Mouse (Mus musculus): Measurements from ENCODE around the gene Ndufs7.

Ndufs7 gene

DNA sequence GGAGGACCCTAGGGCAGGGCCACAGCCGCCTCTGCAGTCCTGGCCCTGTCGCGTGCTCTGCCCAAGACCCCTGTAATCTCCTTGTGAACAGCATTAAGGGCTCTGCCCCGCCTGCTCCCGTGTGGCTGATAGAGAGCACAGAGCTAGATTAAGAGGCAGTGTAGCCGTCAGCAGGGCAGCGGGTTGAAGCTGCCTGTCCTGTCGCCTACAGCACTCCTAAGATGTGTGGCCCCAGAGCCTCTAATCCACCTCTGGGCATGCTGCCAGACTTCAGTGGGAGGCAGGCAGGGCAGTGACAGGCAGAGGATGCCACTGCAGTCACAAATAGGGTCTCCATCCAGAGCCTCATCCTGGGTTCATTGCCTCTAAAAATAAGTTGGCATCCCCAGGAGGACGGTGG, 6.8 kb upstream of the Ndufs7 start:
- in situ Hi-C loops (cut with MboI, MseI) = no loop called here

DNA sequence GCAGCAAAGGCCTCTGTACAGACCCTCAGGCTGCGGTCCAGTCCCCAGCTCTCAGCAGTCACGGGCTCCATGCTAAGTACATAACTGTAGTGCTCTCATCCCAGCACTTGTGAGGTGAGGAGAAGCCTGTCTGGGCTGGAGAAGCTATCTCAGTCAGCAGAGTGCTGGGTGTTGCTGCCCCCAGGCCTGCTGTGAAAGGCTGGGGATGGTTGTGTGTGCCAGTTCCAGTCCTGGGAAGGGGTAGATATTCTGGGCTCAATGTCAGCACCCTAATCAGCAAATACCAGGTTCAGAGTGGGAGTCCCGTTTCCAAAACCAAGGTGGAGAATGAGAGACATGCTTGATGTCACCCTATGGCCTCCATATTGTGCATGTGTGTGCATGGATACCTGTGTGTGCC, 6.3 kb upstream of the Ndufs7 start:
- in situ Hi-C loops (cut with MboI, MseI) = no loop called here

DNA sequence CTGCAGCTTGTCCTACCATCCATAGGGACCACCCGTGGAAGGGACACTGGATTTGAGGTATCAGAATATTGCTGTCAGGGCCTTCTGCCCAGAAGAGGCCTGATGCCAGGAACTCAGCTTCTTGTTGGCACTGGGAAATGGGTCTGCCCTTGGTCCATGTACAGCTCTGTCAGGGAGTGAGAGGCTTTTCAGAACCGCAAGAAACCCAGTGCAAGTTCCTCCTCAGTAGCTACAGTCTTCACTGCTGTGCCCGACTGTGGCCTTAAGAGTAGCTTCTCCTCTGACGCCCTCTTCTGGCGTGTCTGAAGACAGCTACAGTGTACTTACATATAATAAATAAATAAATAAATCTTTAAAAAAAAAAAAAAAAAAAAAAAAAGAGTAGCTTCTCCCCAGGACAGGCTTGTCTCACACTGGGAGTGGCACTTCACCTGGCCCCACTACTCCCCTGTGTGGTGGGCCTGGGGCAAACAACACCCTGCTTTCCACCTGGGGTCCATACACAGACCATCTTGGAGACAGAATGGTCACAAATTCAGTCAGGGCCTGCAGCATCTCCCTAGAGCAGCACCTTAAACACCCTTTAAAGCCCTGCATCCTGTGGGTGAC, 4.0 kb upstream of the Ndufs7 start:
- in situ Hi-C loops (cut with MboI, MseI) = loop anchor here (5.0 kb wide), 1 partner anchor 68 kb away; the partner anchor contains the start of gene Efna2 (in 2 of the 2)

DNA sequence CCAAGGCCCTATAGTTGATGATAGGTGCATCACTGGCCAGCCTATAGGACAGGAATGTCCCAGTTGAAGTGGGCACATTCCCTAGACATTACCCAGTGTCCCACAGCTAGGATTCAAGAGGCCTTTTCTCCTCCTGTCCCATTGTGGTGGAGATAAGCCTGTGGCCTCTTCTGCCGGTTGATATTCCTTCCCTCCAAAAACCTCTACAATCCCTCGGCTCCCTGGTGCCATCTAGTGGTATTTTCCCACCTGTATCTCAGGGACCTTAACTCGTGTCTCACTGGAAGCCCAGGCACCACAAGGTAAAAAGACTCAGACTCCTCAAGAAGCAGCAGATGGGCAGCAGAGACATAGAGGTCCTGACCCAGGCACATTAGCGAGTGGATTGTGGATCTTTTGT, 3.3 kb upstream of the Ndufs7 start:
- in situ Hi-C loops (cut with MboI, MseI) = loop anchor here (5.0 kb wide), 1 partner anchor 68 kb away; the partner anchor contains the start of gene Efna2 (in 2 of the 2)

DNA sequence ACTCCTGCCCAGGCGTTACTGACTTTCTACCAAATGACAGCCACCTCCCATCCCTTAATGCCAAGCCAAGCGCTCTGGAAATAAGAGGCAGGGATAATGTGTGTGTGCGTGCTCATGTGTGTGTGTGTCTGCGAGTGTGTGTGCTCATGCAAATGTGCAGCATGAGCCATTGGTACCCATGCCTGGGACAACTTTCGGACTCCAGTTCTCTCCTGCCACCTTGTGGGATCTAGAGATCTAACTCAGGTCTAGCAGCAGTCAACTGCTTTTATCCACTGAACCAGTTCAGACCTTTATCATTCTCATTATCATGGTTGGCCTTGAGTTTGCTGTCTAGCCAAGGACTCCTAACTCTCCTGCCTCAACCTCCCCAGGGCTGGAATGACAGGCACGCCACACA, 1.1 kb upstream of the Ndufs7 start:
- in situ Hi-C loops (cut with MboI, MseI) = loop anchor here (5.0 kb wide), 1 partner anchor 71 kb away; the partner anchor contains the start of gene Efna2 (in 2 of the 2)

DNA sequence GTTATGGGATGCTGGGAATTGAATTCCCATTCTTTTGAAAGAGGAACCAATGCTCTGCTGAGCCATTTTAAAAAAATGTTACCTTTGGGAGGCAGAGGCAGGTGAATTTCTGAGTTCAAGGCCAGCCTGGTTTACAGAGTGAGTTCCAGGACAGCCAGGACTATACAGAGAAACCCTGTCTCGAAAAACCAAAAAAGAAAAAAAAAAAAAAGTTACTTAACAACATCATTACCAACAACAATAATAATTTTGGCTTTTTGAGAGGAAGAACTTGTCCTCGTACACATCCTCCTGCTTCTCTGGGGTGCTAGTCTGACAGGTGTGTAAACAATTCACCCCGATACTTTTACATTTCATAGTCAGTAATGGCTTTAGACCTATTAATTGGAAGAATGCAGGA, 484 bp upstream of the Ndufs7 start:
- in situ Hi-C loops (cut with MboI, MseI) = loop anchor here (5.0 kb wide), 1 partner anchor 71 kb away; the partner anchor contains the start of gene Efna2 (in 2 of the 2)

DNA sequence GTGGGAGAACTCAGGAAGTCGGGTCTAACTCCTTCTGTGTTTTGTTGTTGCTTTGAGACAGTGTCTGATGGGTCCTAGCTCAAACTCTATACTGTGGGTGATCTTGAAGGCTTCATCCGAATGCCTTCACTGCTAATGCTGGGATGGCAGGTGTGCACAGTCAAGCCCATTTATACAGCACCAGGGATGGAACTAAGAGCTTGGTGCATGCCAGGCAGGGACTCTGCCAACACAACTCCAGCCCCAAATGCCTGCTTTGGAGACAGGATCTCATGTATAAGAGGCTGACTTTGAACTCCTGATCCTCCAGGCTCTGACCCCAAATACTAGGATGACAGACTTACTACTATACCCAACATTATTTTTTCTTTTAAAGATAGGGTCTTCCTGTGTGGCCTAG, 1.1 kb downstream of the Ndufs7 start:
- in situ Hi-C loops (cut with MboI, MseI) = no loop called here

DNA sequence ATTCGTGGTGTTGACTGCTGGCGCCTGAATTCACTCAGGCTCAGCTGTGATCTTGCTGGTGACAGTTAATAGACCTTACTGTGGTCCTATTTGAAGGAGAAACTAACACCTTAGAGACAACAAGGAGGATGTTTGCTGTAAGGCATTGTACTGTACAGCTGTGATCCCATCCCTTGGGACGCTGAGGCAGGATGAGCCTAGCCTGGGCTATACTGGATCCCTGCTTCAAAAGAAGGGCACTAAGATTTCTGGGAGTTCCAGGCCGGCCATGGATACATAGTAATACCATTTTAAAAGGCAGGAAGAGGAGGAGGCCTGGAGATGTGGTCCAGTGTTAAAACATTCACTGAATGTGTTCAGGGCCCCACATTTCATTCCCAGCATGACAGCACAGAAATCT, 1.7 kb downstream of the Ndufs7 start:
- in situ Hi-C loops (cut with MboI, MseI) = no loop called here

DNA sequence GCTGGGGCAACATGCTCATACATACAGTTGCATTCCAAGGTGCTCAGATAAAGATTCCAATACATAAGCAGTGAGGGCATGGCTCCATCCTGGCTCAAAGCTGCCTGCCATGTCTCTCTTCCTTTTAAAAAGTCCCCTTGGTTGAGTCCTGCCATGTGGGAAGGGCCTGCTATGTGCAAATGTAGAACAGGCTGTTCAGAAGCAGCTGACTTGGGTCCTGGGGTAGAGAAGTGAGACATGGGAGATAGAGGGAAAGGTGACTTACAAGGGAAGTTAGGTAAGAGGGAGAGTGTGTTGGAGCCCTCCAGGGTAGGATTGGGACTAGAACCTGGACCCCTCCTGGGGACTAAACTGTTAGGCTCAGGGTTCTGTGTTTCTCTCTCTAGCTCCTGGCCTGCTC, 3.1 kb downstream of the Ndufs7 start:
- in situ Hi-C loops (cut with MboI, MseI) = no loop called here

DNA sequence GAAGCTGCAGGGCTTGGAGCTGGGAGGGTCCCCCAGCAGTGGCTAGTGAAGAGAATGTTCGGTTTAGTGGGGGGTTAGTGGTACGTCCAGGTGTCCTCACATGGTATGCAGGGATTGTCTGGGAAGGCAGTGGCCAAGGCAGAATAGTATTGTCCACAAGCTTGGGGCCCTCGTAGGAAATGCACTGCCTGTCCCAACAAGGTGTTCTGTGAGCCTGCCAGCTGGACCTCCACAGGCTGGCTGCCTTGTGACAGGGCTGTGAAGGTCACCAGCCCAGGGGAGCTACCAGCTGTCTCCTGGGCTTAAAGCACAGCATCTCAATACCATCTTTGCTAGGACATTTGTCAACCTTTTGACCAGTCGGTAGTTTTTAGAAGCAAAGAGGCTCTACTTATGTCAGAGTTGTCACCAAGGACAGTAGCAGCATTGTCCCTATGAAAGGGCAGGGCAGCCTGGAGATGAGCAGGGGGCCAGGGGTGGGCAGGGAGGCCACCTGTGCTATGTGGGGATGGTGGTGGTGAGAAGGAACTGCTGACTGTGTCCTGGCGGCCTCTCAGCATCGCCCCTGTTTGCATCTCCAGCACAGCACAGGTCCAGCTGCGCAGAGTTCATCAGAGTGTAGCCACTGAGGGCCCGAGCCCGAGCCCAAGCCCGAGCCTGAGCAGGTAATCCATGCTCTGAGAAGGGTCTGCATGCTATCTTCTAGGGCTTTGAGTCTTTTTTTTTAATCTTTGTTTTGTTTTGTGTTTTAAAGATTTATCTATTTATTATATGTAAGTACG, 3.8 kb downstream of the Ndufs7 start:
- in situ Hi-C loops (cut with MboI, MseI) = no loop called here

DNA sequence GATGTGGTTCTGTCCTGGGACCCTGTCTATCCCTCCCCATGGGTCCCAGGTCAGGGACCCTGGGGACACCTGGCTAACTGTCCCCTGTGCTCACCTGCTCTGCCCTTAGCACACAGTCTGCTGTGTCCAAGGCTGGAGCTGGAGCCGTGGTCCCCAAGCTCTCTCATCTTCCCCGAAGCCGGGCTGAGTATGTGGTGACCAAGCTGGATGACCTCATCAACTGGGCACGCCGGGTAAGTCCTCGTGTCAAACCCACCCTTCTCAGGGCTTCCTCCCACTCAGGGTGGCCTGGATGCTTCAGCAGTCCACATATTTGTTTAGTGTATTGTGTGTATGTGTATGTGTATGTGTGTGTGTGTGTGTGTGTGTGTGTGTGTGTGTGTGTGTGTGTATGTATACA, 4.6 kb downstream of the Ndufs7 start:
- in situ Hi-C loops (cut with MboI, MseI) = no loop called here

DNA sequence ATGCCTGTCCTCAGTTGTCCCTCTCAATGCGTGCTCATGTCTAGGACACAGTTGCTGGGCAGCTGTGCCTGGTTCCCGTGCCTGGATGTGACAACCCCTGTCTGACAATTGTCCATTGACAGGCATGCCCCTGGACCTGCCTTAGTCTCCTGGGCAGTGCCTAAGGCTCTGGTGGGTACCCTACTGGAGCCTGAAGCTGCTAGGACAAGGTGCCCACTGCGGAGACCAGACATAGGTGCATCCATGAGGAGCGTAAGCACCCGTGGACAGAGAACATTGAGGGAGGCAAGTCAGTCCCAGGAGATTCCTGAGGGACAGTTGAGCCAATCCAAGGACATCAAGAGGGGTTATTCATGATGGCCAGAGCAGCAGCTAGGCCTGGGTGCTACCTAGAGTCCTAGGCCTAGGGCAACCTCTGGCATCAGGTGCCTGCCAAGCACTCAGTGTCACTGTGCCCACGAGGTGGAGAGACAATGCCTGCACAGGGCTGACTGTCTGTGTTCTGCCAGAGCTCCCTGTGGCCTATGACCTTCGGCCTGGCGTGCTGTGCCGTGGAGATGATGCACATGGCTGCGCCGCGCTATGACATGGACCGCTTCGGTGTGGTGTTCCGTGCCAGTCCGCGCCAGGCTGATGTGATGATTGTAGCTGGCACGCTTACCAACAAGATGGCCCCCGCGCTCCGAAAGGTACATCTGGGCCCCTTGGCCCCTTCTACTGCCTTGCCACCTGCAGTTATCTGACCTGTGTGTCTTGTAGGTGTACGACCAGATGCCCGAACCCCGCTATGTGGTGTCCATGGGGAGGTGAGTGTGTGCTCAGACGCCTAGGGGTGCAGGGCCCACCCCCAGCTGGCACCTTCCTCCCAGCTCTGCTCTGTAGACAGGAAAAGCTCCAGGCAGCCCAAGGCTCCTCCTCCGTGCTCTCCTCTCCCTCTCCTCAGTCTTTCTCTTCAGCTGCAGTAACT, 5.7 kb downstream of the Ndufs7 start:
- in situ Hi-C loops (cut with MboI, MseI) = no loop called here

DNA sequence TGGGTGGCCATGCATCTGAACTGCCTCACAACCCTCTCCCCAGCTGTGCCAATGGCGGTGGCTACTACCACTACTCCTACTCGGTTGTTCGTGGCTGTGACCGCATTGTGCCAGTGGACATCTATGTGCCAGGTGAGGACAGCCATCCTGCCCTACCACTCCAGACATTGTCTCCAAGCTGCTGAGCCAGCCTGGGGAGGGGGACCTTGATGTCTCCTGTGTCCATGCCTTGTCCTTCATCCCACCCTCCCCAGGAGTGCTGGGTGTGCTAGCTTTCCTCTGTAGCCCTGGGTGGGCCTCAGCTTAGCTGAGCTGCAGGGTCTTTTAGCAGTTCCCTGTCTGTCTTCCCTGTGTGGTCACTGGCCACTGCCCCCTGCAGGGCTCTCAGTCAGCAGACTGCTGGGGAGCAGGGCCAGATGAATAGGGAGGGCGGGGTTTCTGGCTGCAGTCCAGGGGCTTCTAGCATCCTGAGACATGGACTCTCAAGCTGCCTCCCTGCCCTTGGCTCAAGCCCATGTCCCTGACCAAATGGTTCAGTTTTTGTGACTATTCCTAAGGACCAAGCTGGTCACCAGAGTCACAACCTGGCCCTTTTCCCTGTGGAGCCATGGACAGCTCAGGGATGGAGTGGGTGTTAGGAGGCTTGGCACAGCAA, 7.1 kb downstream of the Ndufs7 start:
- in situ Hi-C loops (cut with MboI, MseI) = no loop called here

DNA sequence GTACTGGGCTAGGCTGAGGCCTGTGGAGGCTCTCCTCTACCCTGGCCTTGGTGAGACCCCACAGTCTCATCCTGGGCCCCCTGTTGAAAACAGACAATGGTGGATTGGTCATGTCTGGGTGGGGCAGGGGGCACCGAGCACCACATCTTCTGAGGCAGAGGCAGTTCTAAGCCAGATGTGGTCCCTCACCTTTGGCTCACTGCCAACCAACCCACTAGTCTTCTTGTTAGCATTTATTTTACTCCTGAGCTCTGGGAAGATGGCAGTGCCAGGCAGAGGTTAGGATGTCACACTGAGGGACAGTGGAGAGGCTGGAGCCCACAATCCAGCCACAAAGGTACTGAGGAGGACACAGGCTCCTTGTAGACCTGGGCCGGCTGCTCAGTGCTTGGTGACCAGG, 9.0 kb downstream of the Ndufs7 start:
- in situ Hi-C loops (cut with MboI, MseI) = no loop called here

DNA sequence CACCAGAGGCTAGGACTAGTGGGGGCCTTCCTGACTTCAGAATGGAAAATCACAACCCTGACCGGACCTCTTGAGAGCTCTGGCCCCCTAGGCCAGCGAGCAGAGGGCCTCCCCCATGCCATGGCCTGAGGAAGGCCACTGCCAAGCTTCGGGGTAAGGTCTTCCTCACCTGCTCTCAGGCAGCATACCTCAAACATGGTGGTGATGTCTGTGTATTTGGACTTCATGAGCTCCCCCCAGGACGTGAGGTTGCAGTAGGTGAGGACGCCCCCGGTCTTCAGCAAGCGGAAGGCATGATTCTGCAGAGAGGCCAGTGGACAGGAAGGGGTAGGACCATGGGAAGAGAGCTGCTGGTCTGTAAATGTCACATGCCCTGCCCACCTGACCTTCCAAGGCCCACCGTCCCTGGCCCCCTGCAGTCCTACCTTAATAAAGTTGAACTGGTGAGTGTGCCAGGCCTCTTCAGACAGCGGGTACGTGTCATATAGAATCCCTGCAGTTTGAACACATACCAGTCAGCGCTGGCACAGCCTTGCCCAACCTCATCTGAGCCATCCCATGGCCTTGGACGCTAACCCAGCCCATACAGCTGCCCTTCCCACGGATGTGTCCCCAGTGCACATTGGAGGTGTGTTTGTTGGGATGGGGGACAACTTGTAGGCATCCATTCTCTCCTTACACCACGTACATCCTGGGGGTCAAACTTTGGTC, 10.0 kb downstream of the Ndufs7 start:
- in situ Hi-C loops (cut with MboI, MseI) = no loop called here

DNA sequence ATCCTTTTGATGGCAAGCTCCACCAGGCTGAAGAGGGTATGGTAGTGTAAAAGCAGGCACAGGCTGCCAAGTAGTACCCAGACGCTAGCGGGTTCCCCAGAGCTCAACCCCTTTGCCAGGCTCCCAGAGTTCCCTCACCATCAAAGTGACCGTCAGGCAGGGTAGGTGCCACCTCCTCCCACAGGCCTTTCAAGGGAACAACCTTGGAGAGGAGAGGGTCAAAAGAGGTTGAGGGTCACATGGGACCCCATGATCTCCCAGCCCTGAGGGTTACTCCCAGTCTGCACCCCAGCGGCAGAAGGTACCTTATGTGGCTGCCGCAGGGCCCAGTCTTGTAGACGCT, 10.5 kb downstream of the Ndufs7 start:
- in situ Hi-C loops (cut with MboI, MseI) = no loop called here

DNA sequence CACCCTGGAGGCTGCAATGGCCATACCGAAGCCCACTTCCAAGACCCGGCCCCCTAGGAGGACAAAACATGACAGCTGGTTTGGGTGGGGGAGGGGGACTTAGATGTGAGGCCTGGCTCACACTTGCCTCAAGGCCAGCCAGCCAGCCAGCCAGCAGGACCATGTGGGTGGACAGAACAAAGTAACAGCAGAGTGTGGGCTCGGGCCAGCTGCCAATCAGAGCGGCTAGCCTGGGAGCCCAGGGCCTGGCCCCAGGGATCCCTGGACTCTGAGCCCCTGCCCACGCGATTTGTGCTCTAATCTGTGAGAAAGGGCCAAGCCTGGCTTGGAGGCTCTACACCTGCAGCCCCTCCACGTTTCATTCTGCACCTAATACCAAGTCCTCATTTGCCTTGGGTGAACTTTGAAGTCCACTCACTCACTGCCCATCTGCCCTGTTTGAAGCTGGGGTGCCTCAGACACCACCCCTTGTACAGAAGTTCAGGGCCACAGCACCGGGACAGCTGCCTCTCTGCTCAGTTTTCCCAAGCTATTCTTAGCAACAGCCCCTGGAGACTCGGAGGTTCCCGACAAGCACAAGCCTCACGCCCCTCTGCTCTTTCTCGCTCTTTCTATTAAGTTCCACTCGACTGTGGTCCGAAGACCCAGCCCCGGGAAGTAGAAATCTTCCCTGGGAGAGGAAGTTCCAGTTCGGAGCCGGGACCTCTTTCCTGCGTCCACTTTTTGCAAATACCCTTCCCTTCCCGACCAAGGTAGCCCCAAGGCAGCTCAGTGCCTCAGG, 11.1 kb downstream of the Ndufs7 start:
- in situ Hi-C loops (cut with MboI, MseI) = no loop called here

DNA sequence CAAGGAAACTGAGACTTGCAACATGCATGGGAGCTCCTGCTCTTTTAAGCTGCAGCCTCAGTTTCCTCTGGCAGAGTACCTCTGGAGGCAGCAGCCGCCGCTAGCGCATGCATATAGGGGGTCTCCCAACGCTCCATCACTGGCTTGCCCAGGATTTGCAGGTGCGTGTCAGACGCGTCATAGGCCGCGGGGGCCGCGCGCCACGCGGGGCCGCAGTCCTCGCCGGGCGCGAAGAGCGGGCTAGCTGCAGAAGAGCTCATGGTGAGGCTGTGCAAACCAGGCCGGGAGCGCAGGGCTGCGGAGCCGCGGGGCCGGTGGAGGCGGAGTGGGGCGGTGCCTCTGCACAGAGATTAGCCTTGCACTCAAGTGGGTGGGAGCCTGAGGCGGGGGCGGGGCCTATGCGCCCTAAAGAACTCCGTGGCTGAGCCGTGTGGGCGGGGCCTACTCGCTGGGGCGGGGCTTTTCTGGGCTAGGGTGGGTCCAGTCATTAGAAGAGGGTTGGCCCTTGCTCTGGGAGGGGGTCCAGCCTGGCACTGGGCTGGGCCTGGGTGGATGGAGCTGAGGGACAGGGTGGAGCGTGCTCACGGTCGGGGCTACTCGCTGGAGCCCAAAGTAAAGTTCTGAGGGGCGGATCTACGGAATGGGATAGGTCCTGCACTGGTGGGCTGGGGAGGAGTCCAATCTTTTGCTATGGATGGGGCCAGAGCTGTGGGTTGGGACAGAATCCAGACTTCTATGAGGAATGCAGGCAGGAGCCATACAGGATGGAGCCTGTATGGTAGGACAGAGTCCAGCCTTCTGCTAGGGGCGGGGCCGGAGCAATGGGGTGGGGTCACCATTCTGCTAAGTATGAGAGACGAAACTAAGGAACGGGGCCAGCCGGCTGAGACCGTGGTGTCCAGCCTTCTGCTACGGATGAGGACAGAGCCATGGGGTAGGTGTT, 12.0 kb downstream of the Ndufs7 start, which contains the start of the genes Gamt and Dazap1:
Gamt (minus strand) TSS at position 371 of the 943 bp plus-strand sequence.
Dazap1 (plus strand) TSS at position 845 of the 943 bp plus-strand sequence.
- in situ Hi-C loops (cut with MboI, MseI) = no loop called here

DNA sequence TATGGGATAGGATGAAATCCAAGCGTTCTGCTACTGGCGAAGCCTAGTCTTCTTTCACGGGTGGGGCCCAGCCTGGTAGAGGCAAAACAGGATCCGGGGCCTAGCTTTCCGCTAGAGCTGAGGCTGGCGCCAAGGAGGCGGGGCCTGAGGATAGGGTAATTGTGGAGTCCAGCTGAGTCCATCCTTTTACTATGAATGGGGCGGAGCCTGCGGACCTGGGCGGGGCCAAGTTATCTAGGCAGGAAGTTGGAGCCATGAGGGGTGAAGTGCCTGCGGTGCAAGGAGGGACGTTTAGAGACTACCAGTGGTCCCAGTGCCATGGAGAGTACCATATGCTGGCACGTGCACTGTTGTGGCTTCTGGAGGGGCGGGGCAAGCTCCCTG, 12.7 kb downstream of the Ndufs7 start:
- in situ Hi-C loops (cut with MboI, MseI) = no loop called here

Data from T-helper 17 cell (primary cell).